Mouse (Mus musculus): ENCODE data around the gene Reln.

GRCm38 (mm10) chr5:22160935-22161334 is 183.6 kb downstream of the Reln start:
- TF ChIP-seq POLR2A (IDR thresholded peaks at IDR 0.05; ENCODE audit: extremely low read depth, insufficient read depth, low read length) (no peak), CTCF (IDR thresholded peaks at IDR 0.05; ENCODE audit: extremely low read depth, insufficient read depth, low read length) (no peak)
